Mouse (Mus musculus) heart, postnatal 0 days (tissue): ENCODE measurements around the gene Setd3. TPM values are rescaled to one million over a fixed set of nuclear protein-coding genes. Genes with fewer than 3 reads are reported as not detected.

Experiments
- ATAC-seq: fragments of 200-750 bp; cut with Nextera tagmentation; 2 replicates; pipeline ENCODE4 v1.8.0; 2017; ENCODE audit warnings: low read depth, moderate number of reproducible peaks, moderate library complexity; ENCODE audit not compliant: insufficient read depth
- DNase-seq: peaks from one replicate; pipeline ENCODE4 v3.0.0-alpha.2; 2016; ENCODE audit warnings: low spot score
- H3K27ac ChIP-seq: fragments of 300-500 bp; sonication (generic); 2 replicates; pipeline ENCODE4 v1.5.1; 2014; ENCODE audit warnings: low read depth, mild to moderate bottlenecking
- H3K27me3 ChIP-seq: fragments of 300-500 bp; sonication (generic); 2 replicates; pipeline ENCODE4 v1.6.1; 2014; ENCODE audit warnings: low read length, mixed read lengths; ENCODE audit not compliant: control insufficient read depth, insufficient read depth
- H3K36me3 ChIP-seq: fragments of 300-500 bp; sonication (generic); replicated peaks from 2 replicates; pipeline ENCODE4 v1.6.1; 2014; ENCODE audit warnings: low read length, mixed read lengths; ENCODE audit not compliant: control insufficient read depth, insufficient read depth
- H3K4me1 ChIP-seq: fragments of 300-500 bp; sonication (generic); 2 replicates; pipeline ENCODE4 v1.6.1; 2014; ENCODE audit warnings: antibody characterized with exemption; ENCODE audit not compliant: control insufficient read depth, insufficient read depth
- H3K4me2 ChIP-seq: fragments of 300-500 bp; sonication (generic); 2 replicates; pipeline ENCODE4 v1.6.1; 2014; ENCODE audit warnings: low read depth, mild to moderate bottlenecking, low read length, moderate library complexity
- H3K4me3 ChIP-seq: fragments of 300-500 bp; sonication (generic); 2 replicates; pipeline ENCODE4 v1.5.1; 2014; ENCODE audit warnings: low read depth, low read length
- H3K9ac ChIP-seq: fragments of 300-500 bp; sonication (generic); replicated peaks from 2 replicates; pipeline ENCODE4 v1.6.1; 2014; ENCODE audit warnings: low read depth, low read length, mixed read lengths
- H3K9me3 ChIP-seq: fragments of 300-500 bp; sonication (generic); replicated peaks from 2 replicates; pipeline ENCODE4 v1.6.1; 2016; ENCODE audit warnings: low read length; ENCODE audit not compliant: control insufficient read depth
- CTCF ChIP-seq: IDR thresholded peaks from 2 replicates; pipeline ENCODE4 v1.5.1; 2016; ENCODE audit warnings: antibody characterized with exemption, control low read depth, low read depth
- EP300 ChIP-seq: IDR thresholded peaks from 2 replicates; pipeline ENCODE4 v1.6.1; 2016; ENCODE audit warnings: antibody characterized with exemption, low read depth
- WGBS: fragments of 180-500 bp; shearing (Covaris S2); extraction: QIAGEN DNeasy Blood & Tissue Kit; methylation state at CpG from one replicate; pipeline ENCODE4 v1.1.7; 2014; 5-methylcytosine and 5-hydroxymethylcytosine counted together
- polyA plus RNA-seq: library from polyadenylated mRNA; unstranded; fragments of >200 nt; fragmentation: Nextera tagmentation; extraction: Ambion mirVana; gene quantifications from 2 replicates; pipeline ENCODE4 v1.2.1, GENCODE M21; 2015
- total RNA-seq: library from RNA; depleted of rRNA; stranded (reverse); fragments of >200 nt; gene quantifications from 2 replicates; pipeline ENCODE4 v1.2.3, GENCODE M21; 2014; ENCODE audit warnings: low replicate concordance

Gene Setd3
- total and polyA plus RNA-seq, 2 experiments from 2014 or later, result 56.2 to 61.3 TPM

GRCm38 (mm10) chr12:108181716-108182115, 2.6 kb upstream of the Setd3 start:
- TF ChIP-seq EP300 (no peak), CTCF (no peak)
- H3K27ac ChIP-seq, result no peak overlapping the region
- peaks cover 34% of the 10 kb centered on the region for H3K36me3 ChIP-seq
- no peak overlapping the region for H3K9ac ChIP-seq
- no peak for ATAC-seq
- H3K9me3 ChIP-seq, result no peaks in the 10 kb centered on the region
- H3K27me3 ChIP-seq, result no peaks in the 10 kb centered on the region
- no peak overlapping the region for H3K4me2 ChIP-seq
- H3K4me1 ChIP-seq, result peaks cover 17% of the 10 kb centered on the region
- 89% methylated on average over 6 of the region's 6 CpGs for WGBS
- H3K4me3 ChIP-seq, result no peak overlapping the region
- DNase-seq, result no peak

DNA sequence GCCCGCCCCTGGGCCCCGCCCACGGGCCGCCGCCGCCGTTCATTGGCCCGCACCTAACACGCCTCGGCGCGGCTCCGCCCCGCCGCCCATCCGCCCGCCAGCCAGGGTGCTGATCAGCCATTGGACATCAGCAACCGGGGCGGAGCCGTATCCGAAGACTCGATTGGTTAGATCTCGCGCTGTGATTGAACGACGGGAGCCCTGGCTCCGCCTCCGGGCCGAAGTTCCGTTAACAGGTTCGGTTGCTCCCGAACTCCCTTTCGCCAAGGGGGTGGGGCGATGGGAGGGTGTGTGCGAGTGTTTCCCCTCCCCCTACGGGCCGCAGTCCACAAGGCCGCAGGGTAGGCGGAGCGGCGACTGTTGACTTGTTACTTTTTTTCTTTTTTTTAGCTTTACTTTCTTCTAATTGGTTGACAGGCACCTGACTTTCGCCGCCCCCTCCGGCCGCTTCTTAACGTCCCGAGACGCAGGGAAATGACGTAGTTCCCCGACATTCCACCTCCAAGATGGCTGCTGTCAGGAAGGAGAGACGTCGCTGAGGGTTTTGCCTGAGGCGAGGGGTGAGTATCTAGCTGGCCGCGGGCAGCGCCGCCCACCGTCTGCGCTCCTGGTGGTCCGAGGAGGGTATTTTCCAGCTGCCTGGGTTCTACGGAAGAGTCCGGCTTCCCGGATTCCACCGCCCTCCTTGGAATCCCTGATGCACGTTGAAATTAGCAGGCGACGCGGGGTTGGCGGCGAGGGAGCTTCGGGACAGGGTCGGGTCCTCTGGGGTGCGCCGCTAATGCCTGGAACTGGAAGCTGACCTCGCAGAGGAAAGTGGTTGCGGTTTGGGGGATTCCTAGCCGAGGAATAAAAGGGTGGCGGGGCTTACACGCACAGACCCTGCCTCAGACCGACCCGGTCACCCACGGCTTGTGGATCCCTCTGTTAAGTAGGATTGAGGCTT, 480 bp upstream of the Setd3 start, which contains the start of gene Ccnk:
Gene Ccnk (plus strand): TSS at position 259 of the 946 bp plus-strand sequence.
- TF ChIP-seq EP300 (peak; percentile 87; the same call in 1 of the 2 replicates), CTCF (0 out of 2 replicates have a peak, but pooled peaks have one; percentile 8)
- peaks cover 28% of the 10 kb centered on the region for H3K4me1 ChIP-seq
- H3K36me3 ChIP-seq, result peaks cover 17% of the 10 kb centered on the region
- peak within 1 kb of the TSS; percentile 93 for H3K27ac ChIP-seq
- WGBS, result under 1% methylated on average over 82 of the region's 82 CpGs
- H3K27me3 ChIP-seq, result no peaks in the 10 kb centered on the region
- H3K4me2 ChIP-seq, result peak within 1 kb of the TSS; percentile 96
- peak; percentile 95 for ATAC-seq
- H3K4me3 ChIP-seq, result peak within 1 kb of the TSS; percentile 94
- DNase-seq, result peak; percentile 99
- H3K9me3 ChIP-seq, result no peaks in the 10 kb centered on the region
- peak within 1 kb of the TSS; percentile 96 for H3K9ac ChIP-seq

DNA sequence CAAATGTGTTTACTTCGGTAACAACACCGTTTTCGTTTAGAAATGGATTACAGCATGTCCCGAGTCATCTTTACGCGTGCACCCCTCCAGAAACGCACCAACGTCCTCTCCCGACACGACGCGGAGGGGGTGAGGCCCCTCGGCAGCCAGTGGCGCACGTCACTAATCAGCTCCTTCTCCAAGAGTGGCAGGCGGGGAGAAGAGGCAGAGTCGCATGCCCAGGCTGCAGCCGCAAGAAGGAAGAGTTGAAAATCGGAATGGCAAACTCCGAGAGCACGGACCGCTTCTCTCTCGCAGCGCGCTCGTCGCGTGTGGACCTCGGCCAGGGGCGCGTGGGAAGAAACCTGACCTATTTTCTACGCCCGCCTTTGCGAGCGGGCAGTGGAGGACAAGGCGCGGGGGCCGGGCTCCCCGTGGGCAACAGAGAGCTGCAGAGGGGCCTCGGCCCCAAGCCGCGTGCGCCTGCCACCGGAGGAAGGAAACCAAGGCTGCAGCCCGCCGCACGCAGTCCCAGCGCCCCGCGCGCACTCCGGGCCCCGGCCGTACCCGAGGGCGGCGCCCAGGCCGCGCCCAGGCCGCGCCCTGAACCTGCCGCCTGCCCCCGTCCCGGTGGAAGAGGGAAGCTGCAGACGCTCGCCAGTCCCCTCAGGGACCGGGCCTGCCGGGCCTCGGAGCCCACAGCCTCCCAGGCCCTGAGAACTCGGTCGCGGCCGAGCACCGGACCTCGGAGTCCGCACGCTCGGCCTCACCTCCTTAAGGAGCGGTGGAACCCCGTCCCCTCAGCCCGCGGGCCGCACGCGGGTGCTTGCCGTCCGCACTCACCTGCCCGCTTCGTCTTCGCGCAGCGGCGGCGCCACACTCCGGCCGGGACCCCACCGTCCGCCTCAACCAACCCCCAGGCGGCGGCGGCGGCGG, 526 bp downstream of the Setd3 start:
- Histone ChIP-seq H3K4me2 (peak overlapping the region; percentile 91), H3K4me3 (peak overlapping the region; percentile 94), H3K27me3 (no peaks in the 10 kb centered on the region), H3K9me3 (no peaks in the 10 kb centered on the region), H3K4me1 (peaks cover 28% of the 10 kb centered on the region), H3K27ac (peak overlapping the region; percentile 93), H3K36me3 (peaks cover 15% of the 10 kb centered on the region), H3K9ac (peak overlapping the region; percentile 96)
- peak; percentile 76 for DNase-seq
- TF ChIP-seq EP300 (no peak), CTCF (no peak)
- ATAC-seq, result peak; percentile 24
- WGBS, result under 1% methylated on average over 91 of the region's 103 CpGs

- no peak for ATAC-seq
- Histone ChIP-seq H3K9me3 (no peaks in the 10 kb centered on the region), H3K27ac (no peak overlapping the region), H3K4me2 (no peak overlapping the region), H3K9ac (no peak overlapping the region), H3K4me3 (no peak overlapping the region), H3K27me3 (no peaks in the 10 kb centered on the region), H3K36me3 (no peaks in the 10 kb centered on the region), H3K4me1 (peaks cover 34% of the 10 kb centered on the region)
- no peak for DNase-seq
- TF ChIP-seq EP300 (no peak), CTCF (no peak)
- 78% methylated on average over 3 of the region's 3 CpGs for WGBS
These were observed 2.7 kb downstream of the Setd3 start for GRCm38 (mm10) chr12:108176366-108176765.
